Mouse (Mus musculus) neural tube, embryonic 13.5 days (tissue): ENCODE measurements around the gene Wdr72. TPM values are rescaled to one million over a fixed set of nuclear protein-coding genes. Genes with fewer than 3 reads are reported as not detected.

Experiments
- ATAC-seq: fragments of 200-750 bp; cut with Nextera tagmentation; 2 replicates; pipeline ENCODE4 v1.8.0; 2017; ENCODE audit warnings: low read depth, mild to moderate bottlenecking, moderate TSS enrichment, moderate library complexity
- H3K27ac ChIP-seq: fragments of 300-500 bp; sonication (generic); replicated peaks from 2 replicates; pipeline ENCODE4 v1.5.1; 2015; ENCODE audit warnings: moderate library complexity, mild to moderate bottlenecking, inconsistent platforms
- H3K27me3 ChIP-seq: fragments of 300-500 bp; sonication (generic); 2 replicates; pipeline ENCODE4 v1.6.1; 2015; ENCODE audit warnings: mild to moderate bottlenecking, inconsistent platforms
- H3K36me3 ChIP-seq: fragments of 300-500 bp; sonication (generic); 2 replicates; pipeline ENCODE4 v1.6.1; 2015; ENCODE audit warnings: mild to moderate bottlenecking, inconsistent platforms
- H3K4me1 ChIP-seq: fragments of 300-500 bp; sonication (generic); replicated peaks from 2 replicates; pipeline ENCODE4 v1.6.1; 2015; ENCODE audit warnings: inconsistent platforms
- H3K4me2 ChIP-seq: fragments of 300-500 bp; sonication (generic); 2 replicates; pipeline ENCODE4 v1.6.1; 2015; ENCODE audit warnings: inconsistent platforms, mild to moderate bottlenecking, moderate library complexity
- H3K4me3 ChIP-seq: fragments of 300-500 bp; sonication (generic); 2 replicates; pipeline ENCODE4 v1.5.1; 2015; ENCODE audit warnings: mild to moderate bottlenecking, inconsistent platforms
- H3K9ac ChIP-seq: fragments of 300-500 bp; sonication (generic); 2 replicates; pipeline ENCODE4 v1.6.1; 2015; ENCODE audit warnings: moderate library complexity, mild to moderate bottlenecking, inconsistent platforms
- H3K9me3 ChIP-seq: fragments of 300-500 bp; sonication (generic); 2 replicates; pipeline ENCODE4 v1.6.1; 2016; ENCODE audit warnings: inconsistent platforms
- WGBS: fragments of 180-500 bp; shearing (Covaris S2); methylation state at CpG from one replicate; pipeline ENCODE4 v1.1.7; 2015; 5-methylcytosine and 5-hydroxymethylcytosine counted together
- polyA plus RNA-seq: library from polyadenylated mRNA; unstranded; fragments of >200 nt; fragmentation: Nextera tagmentation; extraction: Ambion mirVana; gene quantifications from 2 replicates; pipeline ENCODE4 v1.2.1, GENCODE M21; 2015

The Wdr72 gene
- polyA plus RNA-seq, 1 experiment from 2014 or later: 0.57 TPM

DNA sequence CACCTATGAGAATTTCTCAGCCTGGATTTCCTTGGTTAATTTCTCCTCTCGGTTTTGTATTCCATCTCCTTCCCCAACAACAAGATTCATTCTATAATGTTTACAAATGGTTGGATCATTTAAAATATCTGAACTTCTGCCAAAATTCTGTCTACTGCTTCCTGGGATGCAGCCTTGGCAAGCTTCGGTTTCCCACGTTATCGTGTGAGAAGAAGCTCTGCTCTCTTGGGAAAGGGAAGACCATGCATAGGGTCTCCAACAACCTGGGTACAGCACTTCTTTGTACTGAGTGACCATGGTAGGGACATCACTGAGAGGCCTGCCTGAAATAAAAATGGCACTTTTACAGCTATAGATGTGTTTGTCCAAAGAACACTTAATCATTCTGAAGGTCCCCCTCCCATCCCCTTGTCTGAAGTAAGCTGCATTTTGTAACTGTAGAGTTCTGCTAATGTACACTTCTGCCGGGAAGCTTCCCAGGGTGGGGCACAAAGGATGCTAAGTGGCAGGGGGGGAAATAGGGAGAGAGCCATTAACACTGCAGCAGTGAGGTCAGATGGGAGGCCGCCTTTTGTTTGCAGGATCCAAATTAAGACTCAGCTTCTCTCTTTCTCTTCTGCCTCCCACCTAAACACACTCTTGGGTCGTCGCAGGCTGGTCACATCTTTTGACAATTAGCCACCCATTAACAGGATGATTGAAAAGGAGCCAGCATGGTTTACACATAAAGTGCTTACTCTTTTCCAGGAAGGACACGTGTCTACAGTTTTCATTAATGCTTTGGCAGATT lies 220.7 kb downstream of the Wdr72 start:
- H3K36me3 ChIP-seq: no peaks in the 10 kb centered on the region
- H3K27me3 ChIP-seq: no peaks in the 10 kb centered on the region
- no peak overlapping the region for H3K27ac ChIP-seq
- no peak overlapping the region for H3K4me2 ChIP-seq
- H3K9me3 ChIP-seq: no peaks in the 10 kb centered on the region
- H3K9ac ChIP-seq: 0 out of 2 replicates have a peak overlapping the region, but pooled peaks have one; percentile 8
- 30% methylated on average over 9 of the region's 9 CpGs for WGBS
- peak; percentile 67 for ATAC-seq
- H3K4me1 ChIP-seq: peaks cover 12% of the 10 kb centered on the region
- no peak overlapping the region for H3K4me3 ChIP-seq

DNA sequence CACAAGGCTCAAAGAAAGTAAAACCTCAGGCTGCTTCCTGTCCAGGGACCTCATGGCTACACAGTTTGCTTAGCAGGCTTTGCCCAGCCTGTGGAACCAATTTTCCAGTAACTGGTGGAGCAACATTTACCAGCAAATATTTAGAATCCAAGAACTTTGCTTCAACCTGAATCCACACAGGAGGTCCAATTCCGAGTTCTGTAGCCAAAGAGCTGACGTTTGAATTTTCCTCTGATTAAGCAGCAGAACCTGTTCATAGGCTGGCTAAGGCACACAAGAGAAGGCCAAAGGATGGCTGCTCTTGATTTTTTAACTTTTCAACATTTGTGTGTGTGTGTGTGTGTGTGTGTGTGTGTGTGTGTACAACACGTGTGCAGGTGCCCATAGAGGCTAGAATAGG lies 222.2 kb downstream of the Wdr72 start:
- Histone ChIP-seq H3K4me1 (peaks cover 12% of the 10 kb centered on the region), H3K27ac (no peak overlapping the region), H3K4me3 (no peak overlapping the region), H3K9me3 (no peaks in the 10 kb centered on the region), H3K36me3 (no peaks in the 10 kb centered on the region), H3K27me3 (no peaks in the 10 kb centered on the region), H3K9ac (no peak overlapping the region), H3K4me2 (no peak overlapping the region)
- no peak for ATAC-seq
- 90% methylated on average over 3 of the region's 3 CpGs for WGBS

Other genes starting within 250 kb of the Wdr72 start
- 1.9 and 2.0 TPM in 2 replicates for gene Unc13c, start 141.4 kb upstream of the Wdr72 start, polyA plus RNA-seq